Mouse (Mus musculus): ENCODE data around the gene Uaca. TPM values are rescaled to one million over a fixed set of nuclear protein-coding genes. Genes with fewer than 3 reads are reported as not detected.

Uaca gene
- total and polyA plus RNA-seq, 3 experiments: 0.17 to 0.34 TPM; not detected in 1

DNA sequence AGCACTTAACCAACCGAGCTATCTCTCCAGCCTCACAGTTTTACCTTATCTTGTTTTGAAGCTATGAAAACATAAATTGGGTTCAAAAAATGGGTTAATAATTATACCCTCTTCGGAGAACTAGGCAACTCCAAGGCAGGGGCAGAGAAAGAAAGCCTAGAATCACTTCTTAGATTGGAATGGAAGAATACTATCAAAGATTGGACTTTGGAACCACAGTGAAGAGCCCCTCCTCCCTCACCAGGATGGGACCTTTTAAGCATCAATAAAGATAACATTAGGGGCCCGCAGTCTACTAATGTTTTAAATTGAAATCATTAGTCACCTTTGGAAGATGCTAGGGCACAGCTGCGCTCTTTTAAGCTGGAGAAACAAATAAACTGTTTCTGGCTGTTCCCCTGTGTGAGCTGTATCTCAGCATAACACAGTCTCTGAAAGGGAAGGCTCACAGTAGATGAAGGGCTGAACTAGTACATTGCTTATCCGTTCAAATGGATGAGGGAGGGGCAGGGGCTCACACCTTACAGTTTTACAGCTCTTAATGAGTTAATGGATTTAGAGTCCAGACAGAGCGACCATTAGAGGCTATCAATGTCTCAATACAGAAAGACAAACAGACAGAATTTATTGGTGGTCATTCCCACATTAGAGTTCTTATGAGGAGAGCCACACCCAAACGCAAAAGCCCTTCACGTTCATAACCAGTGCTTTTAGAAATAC lies 6.5 kb downstream of the Uaca start:
- in situ Hi-C loops (cut with MboI; ENCODE audit: low pct_ligation_motif_present, low pct_unique_long_range_greater_than_20kb, low sequenced_read_pairs): no loop called here
- no peak for TF ChIP-seq NELFE (IDR thresholded peaks at IDR 0.05; ENCODE audit: low read depth, low read length)
- no peak for TF ChIP-seq HCFC1 (IDR thresholded peaks at IDR 0.05; ENCODE audit: low read depth, low read length)
- dilution Hi-C loops (cut with MboI; ENCODE audit: extremely low pct_ligation_motif_present, extremely low pct_unique_long_range_greater_than_20kb, low sequenced_read_pairs): no loop called here
- Histone ChIP-seq H3K4me3 (replicated peaks in 1 of 3; ENCODE audit: low read depth in 2 of 3, low read length in 2 of 3, poor library complexity in 1 of 3) (no peak overlapping the region), H3K9me3 (replicated peaks; ENCODE audit: low read length) (no peaks in the 10 kb centered on the region), H3K4me2 (ENCODE audit: insufficient read depth, low read depth, poor library complexity, severe bottlenecking) (no peak overlapping the region), H3K79me2 (replicated peaks; ENCODE audit: control insufficient read depth, extremely low read depth, insufficient read depth, poor library complexity, severe bottlenecking) (no peaks in the 10 kb centered on the region), H3K9ac (ENCODE audit: insufficient read depth, low read depth) (no peak overlapping the region), H3K36me3 (replicated peaks in 1 of 2; ENCODE audit: control insufficient read depth in 1 of 2, insufficient read depth in 1 of 2, low read length in 1 of 2) (no peaks in the 10 kb centered on the region), H3K27me3 (replicated peaks) (no peaks in the 10 kb centered on the region), H3K27ac (ENCODE audit: insufficient read depth, low read depth) (no peak overlapping the region), H3K4me1 (ENCODE audit: control insufficient read depth in 1 of 2, insufficient read depth in 2 of 2) (peaks cover 0 to 25% of the 10 kb centered on the region in 2 experiments; a peak in 2 of 4 replicates)
- DNase-seq (ENCODE audit: extremely low read depth): no peak

DNA sequence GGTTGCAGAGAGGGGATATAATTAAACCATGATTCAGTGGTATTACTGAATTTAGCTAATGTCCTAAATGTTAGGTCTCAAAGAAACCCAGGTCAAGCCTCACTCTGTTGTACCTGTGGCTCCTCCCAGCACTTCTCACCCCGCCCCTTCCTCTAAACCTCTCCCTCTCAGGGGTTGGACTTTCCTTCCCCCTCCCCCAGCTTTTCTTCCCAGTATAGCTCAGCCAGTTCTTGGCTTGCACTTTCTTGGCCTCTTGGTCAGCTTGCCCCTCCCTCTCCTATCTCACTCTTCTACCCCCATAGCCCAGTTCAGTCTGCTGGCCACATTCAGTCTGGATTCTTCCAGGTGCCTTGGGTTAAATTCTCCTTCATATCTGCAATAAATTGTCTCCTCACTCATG lies 7.4 kb downstream of the Uaca start:
- no peaks in the 10 kb centered on the region for H3K9me3 ChIP-seq (replicated peaks; ENCODE audit: low read length)
- no peak for DNase-seq (ENCODE audit: extremely low read depth)
- no peaks in the 10 kb centered on the region for H3K36me3 ChIP-seq (replicated peaks in 1 of 2; ENCODE audit: control insufficient read depth in 1 of 2, insufficient read depth in 1 of 2, low read length in 1 of 2)
- H3K4me1 ChIP-seq (ENCODE audit: control insufficient read depth in 1 of 2, insufficient read depth in 2 of 2): peaks cover 0 to 30% of the 10 kb centered on the region in 2 experiments; a peak in 2 of 4 replicates
- H3K4me3 ChIP-seq (replicated peaks in 1 of 3; ENCODE audit: low read depth in 2 of 3, low read length in 2 of 3, poor library complexity in 1 of 3): no peak overlapping the region
- dilution Hi-C loops (cut with MboI; ENCODE audit: extremely low pct_ligation_motif_present, extremely low pct_unique_long_range_greater_than_20kb, low sequenced_read_pairs): no loop called here
- H3K79me2 ChIP-seq (replicated peaks; ENCODE audit: control insufficient read depth, extremely low read depth, insufficient read depth, poor library complexity, severe bottlenecking): no peaks in the 10 kb centered on the region
- in situ Hi-C loops (cut with MboI; ENCODE audit: low pct_ligation_motif_present, low pct_unique_long_range_greater_than_20kb, low sequenced_read_pairs): no loop called here
- no peaks in the 10 kb centered on the region for H3K27me3 ChIP-seq (replicated peaks)
- H3K9ac ChIP-seq (ENCODE audit: insufficient read depth, low read depth): no peak overlapping the region
- TF ChIP-seq ZMIZ1 (IDR thresholded peaks at IDR 0.05; ENCODE audit: low read depth, low read length): no peak
- TF ChIP-seq EP300 (IDR thresholded peaks at IDR 0.05; ENCODE audit: low read length): no peak
- TF ChIP-seq NELFE (IDR thresholded peaks at IDR 0.05; ENCODE audit: low read depth, low read length): no peak
- TF ChIP-seq ZNF384 (IDR thresholded peaks at IDR 0.05; ENCODE audit: low read depth, low read length): no peak
- TF ChIP-seq GABPA (IDR thresholded peaks at IDR 0.05; ENCODE audit: insufficient replicate concordance, low read depth, low read length): no peak
- TF ChIP-seq USF1 (IDR thresholded peaks at IDR 0.05; ENCODE audit: low read depth, low read length): no peak
- no peak for TF ChIP-seq TBP (conservative IDR thresholded peaks at IDR 0.05; ENCODE audit: low read depth, low read length)
- TF ChIP-seq RAD21 (IDR thresholded peaks at IDR 0.05; ENCODE audit: low read depth, low read length): no peak
- TF ChIP-seq CHD1 (IDR thresholded peaks at IDR 0.05; ENCODE audit: low read depth, low read length): no peak
- no peak for TF ChIP-seq NRF1 (IDR thresholded peaks at IDR 0.05; ENCODE audit: low read depth, low read length)
- TF ChIP-seq ELF1 (IDR thresholded peaks at IDR 0.05; ENCODE audit: low read depth, low read length): no peak
- TF ChIP-seq SIN3A (IDR thresholded peaks at IDR 0.05; ENCODE audit: low read length): no peak
- TF ChIP-seq MXI1 (IDR thresholded peaks at IDR 0.05; ENCODE audit: low read depth, low read length): no peak
- no peak for TF ChIP-seq ZC3H11A (IDR thresholded peaks at IDR 0.05; ENCODE audit: low read depth, low read length)
- no peak for TF ChIP-seq E2F4 (IDR thresholded peaks at IDR 0.05; ENCODE audit: insufficient replicate concordance, low read depth, low read length)
- TF ChIP-seq PAX5 (IDR thresholded peaks at IDR 0.05; ENCODE audit: low read length): no peak
- no peak for TF ChIP-seq MEF2A (IDR thresholded peaks at IDR 0.05; ENCODE audit: borderline replicate concordance, low read depth, low read length)
- no peak for TF ChIP-seq USF2 (conservative IDR thresholded peaks at IDR 0.05; ENCODE audit: low read depth, low read length)
- no peak for TF ChIP-seq MAX (IDR thresholded peaks at IDR 0.05; ENCODE audit: low read length)
- H3K27ac ChIP-seq (ENCODE audit: insufficient read depth, low read depth): no peak overlapping the region
- H3K4me2 ChIP-seq (ENCODE audit: insufficient read depth, low read depth, poor library complexity, severe bottlenecking): no peak overlapping the region
